Comparison of ENCODE assay signal across 8 mouse cellular contexts in the genomic region with DNA sequence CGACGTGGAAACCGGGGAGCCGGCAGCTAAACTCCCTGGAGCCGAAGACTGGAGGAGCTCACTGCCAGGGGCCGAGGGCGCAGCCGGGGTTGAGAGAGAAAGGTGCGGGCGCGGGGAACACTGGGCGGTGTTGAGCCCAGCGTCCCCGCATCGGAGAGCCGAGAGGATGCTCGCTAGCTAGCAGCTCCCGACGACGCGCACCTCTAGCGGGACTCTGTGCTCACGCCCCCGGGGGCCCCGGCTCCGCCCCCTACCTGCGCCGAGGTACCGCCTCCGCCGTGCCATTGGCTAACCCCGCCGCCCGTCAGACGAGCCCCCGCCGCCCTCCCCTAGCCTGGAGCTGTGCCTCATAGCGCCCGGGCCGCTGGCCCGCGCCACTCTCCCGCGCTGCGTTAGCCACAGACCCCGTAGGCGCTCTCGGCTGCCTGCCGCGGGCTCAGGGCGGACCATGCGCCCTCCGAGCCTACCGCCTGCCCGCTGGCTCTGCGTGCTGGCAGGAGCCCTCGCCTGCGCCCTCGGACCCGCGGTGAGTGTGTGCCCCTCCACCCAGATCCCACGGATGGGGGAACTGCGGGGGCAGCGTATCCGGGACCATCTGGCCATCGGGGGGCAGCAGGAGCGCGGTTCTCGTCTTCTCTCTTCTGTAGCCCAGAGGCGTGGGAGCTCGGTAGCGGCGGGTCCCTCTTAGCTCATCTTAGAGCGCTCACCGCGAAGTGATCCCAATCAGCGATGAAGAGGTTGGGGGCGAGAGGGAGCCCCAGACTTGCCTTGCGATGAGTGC. TPM values are rescaled to one million over a fixed set of nuclear protein-coding genes. Genes with fewer than 3 reads are reported as not detected.
DNase-seq lines count a peak whose midpoint lies in the region; ATAC-seq and TF ChIP-seq lines count a peak whose summit lies in the region.

Vipr1 (plus strand) TSS at position 316 of the 781 bp plus-strand sequence.

- peaks cover 5% of the 10 kb centered on the region for H3K4me1 ChIP-seq in forebrain, postnatal 0 days (ENCODE audit: insufficient read depth)

- peak within 1 kb of the TSS; percentile 87 for H3K4me2 ChIP-seq in forebrain, postnatal 0 days (ENCODE audit: low read depth)

- H3K27me3 ChIP-seq in forebrain, postnatal 0 days (ENCODE audit: insufficient read depth, low read length) = peaks cover 14% of the 10 kb centered on the region

- peak; percentile 71 for DNase-seq in Muller cell, postnatal 12 days (ENCODE audit: inconsistent ontology term)
- peak; percentile 89 for DNase-seq in cerebellum, adult 11-12 months
- DNase-seq in forebrain, postnatal 0 days = peak; percentile 84
- peak; percentile 92 for DNase-seq in induced T-regulatory cell, adult 2 months (ENCODE audit: low read depth)
- peak; percentile 63 to 84 for DNase-seq in left cerebral cortex, adult 8-10 months (ENCODE audit: low spot score in 2 of 2)
- DNase-seq in lung, postnatal 4 days = peak; percentile 83
- peak; percentile 73 for DNase-seq in retina, postnatal 1 day
- peak; percentile 90 to 91 for DNase-seq in thymus, postnatal 36 days

- peak within 1 kb of the TSS; percentile 53 for H3K9ac ChIP-seq in forebrain, postnatal 0 days

- peak; percentile 90 for ATAC-seq in forebrain, postnatal 0 days

- no peaks in the 10 kb centered on the region for H3K36me3 ChIP-seq in forebrain, postnatal 0 days (ENCODE audit: insufficient read depth)

- H3K27ac ChIP-seq in forebrain, postnatal 0 days (ENCODE audit: low read depth, low read length) = no peak within 1 kb of the TSS

- WGBS in forebrain, postnatal 0 days = under 1% methylated on average over 71 of the region's 79 CpGs

- peak within 1 kb of the TSS; percentile 53 for H3K4me3 ChIP-seq in forebrain, postnatal 0 days (ENCODE audit: low read depth, low read length)

- TF ChIP-seq CTCF in forebrain, postnatal 0 days (IDR thresholded peaks at IDR 0.05; ENCODE audit: low read depth) = peak; percentile 55

- no peaks in the 10 kb centered on the region for H3K9me3 ChIP-seq in forebrain, postnatal 0 days (ENCODE audit: low read length)

RNA-seq across cellular contexts. Expression of gene Vipr1, which starts in this region (rescaled TPM):
- 0.48 and 1.5 TPM in 2 replicates for total RNA-seq in forebrain, postnatal 0 days (2014; rRNA removed)
- polyA plus RNA-seq in forebrain, postnatal 0 days (2015; fragmentation: Nextera tagmentation; extraction: Ambion mirVana) = 0.34 and 0.89 TPM in 2 replicates
- 10 to 100 TPM; 20.8 to 23.8 (median 21.7) TPM for total RNA-seq in left cerebral cortex, adult 8-10 months (2022)
